Mouse (Mus musculus): ENCODE measurements around the gene B3glct. TPM values are rescaled to one million over a fixed set of nuclear protein-coding genes. Genes with fewer than 3 reads are reported as not detected.

B3glct gene
- polyA plus RNA-seq, 1 experiment from 2014 or later, result 9.5 TPM

DNA sequence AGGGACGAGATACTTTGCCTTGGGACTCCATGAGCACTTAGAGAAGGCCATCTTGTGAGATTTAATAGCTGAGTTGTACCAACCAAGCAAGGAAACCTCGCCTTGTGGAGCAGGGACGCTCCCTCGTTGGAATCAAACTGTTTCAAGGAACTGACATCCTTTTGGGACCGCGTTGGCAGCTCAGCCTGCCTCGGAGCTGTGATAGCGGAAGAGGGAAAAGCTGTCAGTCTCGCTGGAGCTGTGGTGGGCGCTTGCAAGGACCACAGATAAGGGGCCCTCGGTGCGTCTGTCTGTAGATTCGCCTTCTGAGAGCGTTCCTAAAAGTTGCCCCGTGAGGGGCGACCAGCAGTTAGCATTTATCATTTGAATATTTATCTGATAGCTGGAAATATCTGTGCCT lies 35.8 kb downstream of the B3glct start:
- peak overlapping the region; percentile 69 for H3K9ac ChIP-seq
- 21% methylated on average over 16 of the region's 16 CpGs for WGBS

DNA sequence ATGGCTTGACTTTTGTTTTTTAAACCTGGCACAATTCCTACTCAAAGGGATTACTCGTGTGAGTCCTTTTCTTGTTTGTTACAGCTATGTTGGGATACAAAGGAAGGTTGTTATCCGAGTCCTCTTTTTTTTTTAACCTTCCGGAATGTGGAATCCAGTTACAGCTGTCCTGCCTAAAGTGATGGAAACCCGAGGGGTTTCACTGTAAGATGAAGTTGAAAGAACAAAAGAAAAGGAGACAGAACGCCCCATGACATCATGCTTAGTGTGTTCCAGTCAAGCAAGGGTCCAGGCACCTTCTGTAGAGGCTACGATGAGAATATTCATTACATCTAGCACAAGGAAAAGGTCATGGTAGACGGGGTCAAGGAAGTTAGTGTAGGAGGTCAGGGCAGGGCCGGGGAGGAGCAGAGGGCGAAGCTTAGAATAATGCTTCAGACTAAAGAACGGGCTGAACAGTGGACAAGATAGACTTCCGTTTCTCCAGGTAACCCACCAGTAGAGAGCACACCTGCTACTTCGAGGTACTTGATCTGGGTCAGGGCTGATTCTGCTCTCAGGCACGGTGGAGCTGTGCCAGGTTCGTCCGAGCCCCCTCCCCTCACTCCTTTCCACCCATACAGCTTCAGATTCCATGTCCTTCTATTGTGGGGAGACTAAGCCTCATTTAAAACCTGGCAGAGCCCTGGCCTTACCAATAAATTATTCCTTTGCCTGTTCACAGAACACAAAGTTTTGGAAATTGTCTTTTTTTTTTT lies 37.7 kb downstream of the B3glct start:
- Histone ChIP-seq H3K27me3 (replicated peaks) (no peaks in the 10 kb centered on the region), H3K36me3 (no peaks in the 10 kb centered on the region; the same call in 1 of the 2 replicates), H3K4me3 (no peak overlapping the region), H3K9ac (no peak overlapping the region), H3K9me3 (no peaks in the 10 kb centered on the region), H3K4me2 (no peak overlapping the region), H3K27ac (replicated peaks) (no peak overlapping the region), H3K4me1 (peaks cover 12% of the 10 kb centered on the region)
- WGBS, result 63% methylated on average over 15 of the region's 15 CpGs
- ATAC-seq (ENCODE audit: extremely low read depth, insufficient number of reproducible peaks, low FRiP score, low TSS enrichment), result no peak

More for the DNA sequence above, 35.8 kb downstream of the B3glct start:
- Histone ChIP-seq H3K4me3 (peak overlapping the region; percentile 42), H3K27ac (replicated peaks) (no peak overlapping the region), H3K4me1 (peaks cover 12% of the 10 kb centered on the region), H3K4me2 (peak overlapping the region; percentile 70), H3K36me3 (peaks cover 2% of the 10 kb centered on the region; the same call in 1 of the 2 replicates), H3K27me3 (replicated peaks) (no peaks in the 10 kb centered on the region), H3K9me3 (no peaks in the 10 kb centered on the region)
- no peak for ATAC-seq (ENCODE audit: extremely low read depth, insufficient number of reproducible peaks, low FRiP score, low TSS enrichment)

DNA sequence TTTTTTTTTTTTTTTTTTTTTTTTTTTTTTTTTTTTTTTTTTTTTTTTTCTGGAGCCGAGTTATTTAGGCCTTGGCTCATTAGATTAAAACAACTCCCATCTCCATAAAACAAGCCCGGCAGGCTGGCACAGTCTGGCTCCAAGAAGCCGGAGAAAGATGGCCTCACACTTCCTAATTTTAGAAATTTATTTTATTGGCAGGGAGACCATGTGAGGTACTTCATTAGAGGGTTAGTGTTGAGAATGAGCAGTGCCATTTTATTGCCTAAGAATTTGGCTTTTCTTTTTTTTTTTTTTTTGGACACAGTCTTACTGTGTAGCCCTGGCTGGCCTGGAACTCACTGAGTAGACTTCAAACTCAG lies 38.3 kb downstream of the B3glct start:
- Histone ChIP-seq H3K36me3 (no peaks in the 10 kb centered on the region; the same call in 1 of the 2 replicates), H3K27ac (replicated peaks) (no peak overlapping the region), H3K27me3 (replicated peaks) (no peaks in the 10 kb centered on the region), H3K4me3 (no peak overlapping the region), H3K9ac (no peak overlapping the region), H3K4me1 (peaks cover 12% of the 10 kb centered on the region), H3K4me2 (no peak overlapping the region), H3K9me3 (no peaks in the 10 kb centered on the region)
- no peak for ATAC-seq (ENCODE audit: extremely low read depth, insufficient number of reproducible peaks, low FRiP score, low TSS enrichment)
- 46% methylated on average over 3 of the region's 3 CpGs for WGBS

DNA sequence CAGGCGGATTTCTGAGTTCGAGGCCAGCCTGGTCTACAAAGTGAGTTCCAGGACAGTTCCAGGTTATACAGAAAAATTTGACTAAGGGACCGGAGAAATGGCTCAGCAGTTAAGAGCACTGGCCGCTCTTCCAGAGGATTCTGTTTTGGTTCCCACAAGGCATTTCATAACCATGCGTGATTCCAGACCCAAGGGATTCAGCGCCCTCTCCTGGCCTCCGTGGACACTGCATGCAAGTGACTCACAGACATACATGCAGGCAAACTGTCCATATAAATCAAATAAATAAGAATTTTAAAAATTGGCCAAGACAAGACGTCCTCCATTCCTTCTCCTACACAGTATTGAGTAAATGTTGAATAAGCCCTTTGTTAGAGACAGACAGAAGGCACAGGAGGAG lies 53.7 kb downstream of the B3glct start:
- 82% methylated on average over 8 of the region's 8 CpGs for WGBS
- H3K9ac ChIP-seq, result no peak overlapping the region

DNA sequence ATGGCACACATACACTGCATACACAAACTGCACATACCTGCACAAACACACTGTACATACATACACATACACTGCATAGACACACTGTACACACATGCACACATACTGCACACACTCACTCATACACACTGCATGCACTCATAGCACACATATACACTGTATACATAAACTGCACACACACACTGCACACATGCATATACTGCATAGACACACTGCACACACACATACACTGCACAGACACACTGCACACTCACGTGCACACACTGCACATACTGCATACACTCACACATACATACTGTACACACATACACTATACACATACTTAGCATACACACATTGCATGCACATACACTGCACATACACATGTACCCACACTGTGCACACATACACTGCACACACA lies 59.2 kb downstream of the B3glct start:
- 84% methylated on average over 1 of the region's 1 CpGs for WGBS
- Histone ChIP-seq H3K4me2 (no peak overlapping the region), H3K27me3 (replicated peaks) (no peaks in the 10 kb centered on the region), H3K4me1 (no peaks in the 10 kb centered on the region), H3K9ac (no peak overlapping the region), H3K36me3 (peaks cover 43% of the 10 kb centered on the region), H3K4me3 (no peak overlapping the region), H3K9me3 (peaks cover 12% of the 10 kb centered on the region), H3K27ac (replicated peaks) (no peak overlapping the region)
- ATAC-seq (ENCODE audit: extremely low read depth, insufficient number of reproducible peaks, low FRiP score, low TSS enrichment), result no peak

More for the DNA sequence above, 53.7 kb downstream of the B3glct start:
- H3K27ac ChIP-seq (replicated peaks), result no peak overlapping the region
- peaks cover 39% of the 10 kb centered on the region for H3K36me3 ChIP-seq
- no peak for ATAC-seq (ENCODE audit: extremely low read depth, insufficient number of reproducible peaks, low FRiP score, low TSS enrichment)
- no peak overlapping the region for H3K4me3 ChIP-seq
- no peak overlapping the region for H3K4me2 ChIP-seq
- peaks cover 4% of the 10 kb centered on the region for H3K9me3 ChIP-seq
- H3K27me3 ChIP-seq (replicated peaks), result no peaks in the 10 kb centered on the region
- no peaks in the 10 kb centered on the region for H3K4me1 ChIP-seq

DNA sequence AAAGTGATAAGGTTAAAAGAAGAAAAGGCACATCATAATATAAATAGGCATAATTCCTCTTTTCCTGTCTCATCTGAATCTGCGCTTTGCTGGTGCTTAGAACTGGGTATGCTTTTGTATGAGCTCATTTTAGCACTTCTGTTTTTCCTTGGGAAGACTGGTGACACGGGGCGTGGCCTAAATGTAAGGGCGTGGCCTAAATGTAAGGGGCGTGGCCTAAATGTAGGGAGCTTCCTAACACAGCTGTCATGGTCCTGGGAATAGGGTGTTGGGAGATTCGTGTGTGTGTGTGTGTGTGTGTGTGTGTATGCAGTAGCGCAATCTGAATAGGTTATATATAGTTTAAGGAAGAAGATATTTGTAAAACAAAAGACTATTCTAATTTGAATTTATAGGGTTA lies 62.1 kb downstream of the B3glct start:
- no peaks in the 10 kb centered on the region for H3K27me3 ChIP-seq (replicated peaks)
- H3K4me1 ChIP-seq, result no peaks in the 10 kb centered on the region
- no peak overlapping the region for H3K4me3 ChIP-seq
- H3K9ac ChIP-seq, result no peak overlapping the region
- no peak overlapping the region for H3K4me2 ChIP-seq
- H3K9me3 ChIP-seq, result 0 out of 2 replicates have a peak, but pooled peaks cover 8% of the 10 kb centered on the region
- WGBS, result 81% methylated on average over 7 of the region's 7 CpGs
- peaks cover 28% of the 10 kb centered on the region for H3K36me3 ChIP-seq
- no peak overlapping the region for H3K27ac ChIP-seq (replicated peaks)
- ATAC-seq (ENCODE audit: extremely low read depth, insufficient number of reproducible peaks, low FRiP score, low TSS enrichment), result no peak

DNA sequence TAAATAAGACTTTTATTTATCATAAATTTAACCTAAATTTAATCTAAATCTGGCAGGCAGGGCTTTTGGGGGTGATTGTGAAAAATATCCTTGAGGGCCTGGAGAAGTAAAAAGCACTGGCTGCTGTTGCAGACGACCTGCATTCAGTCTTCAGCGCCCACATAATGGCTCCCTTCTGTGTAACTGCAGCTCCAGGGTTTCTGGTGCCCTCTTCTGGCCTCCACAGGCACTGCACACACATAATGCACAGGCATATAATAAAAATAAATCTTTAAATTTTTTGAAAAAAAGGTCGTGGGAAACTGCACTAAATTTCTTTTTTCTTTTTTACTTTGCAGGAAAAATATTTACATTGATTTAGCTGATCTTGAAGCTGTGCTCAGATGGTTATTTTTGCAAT lies 62.7 kb downstream of the B3glct start:
- Histone ChIP-seq H3K27ac (replicated peaks) (no peak overlapping the region), H3K27me3 (replicated peaks) (no peaks in the 10 kb centered on the region), H3K36me3 (peaks cover 28% of the 10 kb centered on the region), H3K4me3 (no peak overlapping the region), H3K9me3 (0 out of 2 replicates have a peak, but pooled peaks cover 8% of the 10 kb centered on the region), H3K4me1 (no peaks in the 10 kb centered on the region), H3K4me2 (no peak overlapping the region), H3K9ac (no peak overlapping the region)
- ATAC-seq (ENCODE audit: extremely low read depth, insufficient number of reproducible peaks, low FRiP score, low TSS enrichment), result no peak
- WGBS, result 72% methylated on average over 3 of the region's 3 CpGs

DNA sequence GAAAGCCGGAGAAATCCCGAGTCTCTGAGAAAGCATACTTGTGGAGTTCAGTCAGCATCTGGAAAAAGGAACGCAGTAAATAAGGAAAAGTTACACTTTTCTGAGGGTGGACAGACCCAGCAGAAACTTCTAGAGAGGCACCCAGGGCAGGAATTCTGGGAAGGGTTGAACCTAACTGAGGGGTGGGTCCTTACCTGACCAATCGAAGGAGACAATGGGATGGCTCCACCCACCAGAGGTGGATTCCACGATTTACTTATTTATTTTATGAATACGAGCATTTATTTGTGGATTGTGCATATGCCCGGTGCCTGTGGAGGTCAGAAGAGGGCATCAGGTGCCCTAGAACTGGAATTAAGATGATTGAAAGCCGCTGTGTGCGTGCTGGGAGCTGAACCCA lies 64.3 kb downstream of the B3glct start:
- Histone ChIP-seq H3K4me3 (no peak overlapping the region), H3K4me2 (no peak overlapping the region), H3K9ac (no peak overlapping the region), H3K4me1 (no peaks in the 10 kb centered on the region), H3K9me3 (0 out of 2 replicates have a peak, but pooled peaks cover 8% of the 10 kb centered on the region), H3K27ac (replicated peaks) (no peak overlapping the region), H3K27me3 (replicated peaks) (no peaks in the 10 kb centered on the region), H3K36me3 (peaks cover 29% of the 10 kb centered on the region)
- 91% methylated on average over 9 of the region's 9 CpGs for WGBS
- no peak for ATAC-seq (ENCODE audit: extremely low read depth, insufficient number of reproducible peaks, low FRiP score, low TSS enrichment)

DNA sequence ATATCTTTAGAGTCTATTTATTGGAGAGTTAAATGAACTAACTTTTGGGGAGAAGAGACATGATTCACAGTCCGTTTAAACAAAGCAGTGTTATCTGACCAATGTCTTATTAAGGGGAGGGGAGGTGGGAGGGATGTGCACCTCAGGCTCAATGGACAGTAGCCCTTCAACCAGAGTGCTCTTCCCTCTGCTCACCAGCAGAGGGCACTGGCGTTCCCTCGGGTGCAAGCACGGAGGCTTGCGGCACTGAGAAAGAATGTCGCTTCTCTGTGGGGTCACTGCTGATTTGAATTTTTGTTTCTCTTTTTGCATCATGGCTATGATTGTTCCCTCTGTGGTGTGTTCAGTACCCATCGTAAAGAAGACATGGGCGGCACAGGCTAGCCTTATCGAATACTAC lies 67.0 kb downstream of the B3glct start:
- WGBS, result 85% methylated on average over 9 of the region's 9 CpGs
- Histone ChIP-seq H3K27ac (replicated peaks) (no peak overlapping the region), H3K4me2 (no peak overlapping the region), H3K27me3 (replicated peaks) (no peaks in the 10 kb centered on the region), H3K36me3 (peaks cover 23% of the 10 kb centered on the region), H3K9me3 (0 out of 2 replicates have a peak, but pooled peaks cover 13% of the 10 kb centered on the region), H3K9ac (no peak overlapping the region), H3K4me3 (no peak overlapping the region), H3K4me1 (no peaks in the 10 kb centered on the region)
- no peak for ATAC-seq (ENCODE audit: extremely low read depth, insufficient number of reproducible peaks, low FRiP score, low TSS enrichment)

DNA sequence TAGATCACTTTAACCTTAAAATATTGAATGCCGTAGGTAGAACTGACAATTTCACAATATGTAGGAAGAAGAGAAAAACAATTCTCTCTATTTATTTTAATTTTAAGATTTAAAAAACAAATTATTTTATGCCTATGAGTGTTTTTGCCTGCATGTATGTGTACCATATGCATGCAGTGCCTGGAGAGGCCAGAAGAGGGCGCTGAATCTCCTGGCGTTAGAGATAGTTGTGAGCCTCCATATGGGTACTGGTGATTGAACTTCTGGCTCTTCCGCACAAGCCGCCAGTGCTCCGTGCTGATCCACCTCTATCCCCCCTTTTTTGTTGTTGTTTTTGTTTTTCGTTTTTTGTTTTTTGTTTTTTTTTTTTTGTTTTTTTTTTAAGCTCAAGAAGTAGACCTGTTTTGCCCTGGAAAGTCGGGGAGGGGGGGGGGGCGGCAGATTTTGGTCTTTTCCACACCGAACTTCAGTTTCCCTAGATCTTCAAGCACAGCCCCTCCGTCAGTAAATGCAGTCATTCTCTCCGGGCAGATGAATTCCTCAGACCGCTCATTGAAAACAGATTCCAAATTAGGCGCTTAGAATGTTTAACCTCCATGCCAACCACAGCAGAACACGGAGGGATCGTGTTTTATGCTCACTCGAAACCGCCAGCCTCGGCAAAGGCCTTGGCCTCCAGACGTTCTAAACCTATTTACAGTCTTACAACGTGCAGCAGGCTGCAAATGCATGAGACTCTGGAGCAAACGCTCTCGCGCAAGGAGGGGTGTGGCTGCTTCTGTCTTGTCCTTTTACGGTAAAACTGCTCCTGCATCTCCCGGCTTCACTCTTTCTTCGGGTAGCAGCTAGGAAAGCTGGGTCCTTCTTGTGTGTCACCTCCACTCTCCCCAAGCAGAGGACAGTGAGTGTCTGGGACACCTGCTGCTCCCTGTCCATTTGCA lies 70.9 kb downstream of the B3glct start:
- no peak overlapping the region for H3K4me2 ChIP-seq
- H3K9me3 ChIP-seq, result 0 out of 2 replicates have a peak, but pooled peaks cover 6% of the 10 kb centered on the region
- peaks cover 16% of the 10 kb centered on the region for H3K36me3 ChIP-seq
- H3K27ac ChIP-seq (replicated peaks), result no peak overlapping the region
- no peaks in the 10 kb centered on the region for H3K4me1 ChIP-seq
- H3K4me3 ChIP-seq, result no peak overlapping the region
- H3K9ac ChIP-seq, result no peak overlapping the region
- 82% methylated on average over 27 of the region's 27 CpGs for WGBS
- H3K27me3 ChIP-seq (replicated peaks), result no peaks in the 10 kb centered on the region
- no peak for ATAC-seq (ENCODE audit: extremely low read depth, insufficient number of reproducible peaks, low FRiP score, low TSS enrichment)

DNA sequence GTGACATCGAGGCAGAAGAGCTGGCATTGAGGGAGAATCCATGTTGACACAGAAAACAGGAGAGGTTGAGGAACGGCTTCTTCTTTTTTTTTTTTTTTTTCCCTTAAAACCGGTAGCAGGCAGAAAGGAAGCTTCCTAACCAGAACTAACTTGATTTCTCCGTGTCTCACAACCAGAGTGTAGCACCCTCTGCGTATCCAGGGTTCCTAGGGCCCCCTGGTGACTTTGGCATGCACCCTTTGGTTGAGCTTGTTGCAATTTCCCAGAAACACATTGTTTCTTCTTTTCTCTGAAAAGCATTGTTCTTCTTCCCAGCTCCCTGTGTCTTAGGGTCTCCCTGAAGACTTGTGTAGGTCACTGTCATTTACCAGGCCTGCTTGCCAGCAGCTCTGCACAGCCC lies 73.8 kb downstream of the B3glct start:
- H3K4me3 ChIP-seq, result no peak overlapping the region
- peaks cover 4% of the 10 kb centered on the region; the same call in 1 of the 2 replicates for H3K4me1 ChIP-seq
- ATAC-seq (ENCODE audit: extremely low read depth, insufficient number of reproducible peaks, low FRiP score, low TSS enrichment), result no peak
- H3K9me3 ChIP-seq, result 0 out of 2 replicates have a peak, but pooled peaks cover 6% of the 10 kb centered on the region
- peaks cover 15% of the 10 kb centered on the region for H3K36me3 ChIP-seq
- no peak overlapping the region for H3K4me2 ChIP-seq
- H3K9ac ChIP-seq, result no peak overlapping the region
- no peaks in the 10 kb centered on the region for H3K27me3 ChIP-seq (replicated peaks)
- no peak overlapping the region for H3K27ac ChIP-seq (replicated peaks)
- WGBS, result 62% methylated on average over 5 of the region's 5 CpGs

Measured in heart, embryonic 13.5 days (tissue).